8 mouse cellular contexts compared by ENCODE assay signal in genomic region chr6:88927595-88927994, GRCm38 (mm10). TPM values are rescaled to one million over a fixed set of nuclear protein-coding genes. Genes with fewer than 3 reads are reported as not detected.
A peak's percentile ranks its signal among the peaks of the same experiment; 100 is the strongest.
DNase-seq lines count a peak whose midpoint lies in the region; ATAC-seq and TF ChIP-seq lines count a peak whose summit lies in the region.

No protein-coding gene starts in this region.

- peak; percentile 68 for ATAC-seq in erythroid progenitor cell, adult 5-6 weeks (replicated peaks; ENCODE audit: low FRiP score, poor library complexity, severe bottlenecking)

- H3K4me1 ChIP-seq in bone marrow, adult 2 months (ENCODE audit: control insufficient read depth, insufficient read depth, low read length) = peaks cover 1% of the 10 kb centered on the region; the same call in 1 of the 2 replicates

- TF ChIP-seq POLR2A in bone marrow, adult 2 months (IDR thresholded peaks at IDR 0.05; ENCODE audit: borderline replicate concordance, control insufficient read depth, low read depth, low read length) = no peak

- no peak overlapping the region for H3K4me3 ChIP-seq in bone marrow, adult 2 months (replicated peaks; ENCODE audit: control insufficient read depth, low read depth, low read length)

- H3K27ac ChIP-seq in bone marrow, adult 2 months (ENCODE audit: control insufficient read depth, insufficient read depth, low read depth, low read length, poor library complexity) = no peak overlapping the region

- peak; percentile 85 for DNase-seq in CD4-positive, CD25-positive, alpha-beta regulatory T cell, adult 2 months (ENCODE audit: low read depth, low spot score)
- DNase-seq in heart, postnatal 4 days = peak; percentile 86
- peak; percentile 68 to 89 for DNase-seq in layer of hippocampus, adult 8-10 months (ENCODE audit: low spot score in 2 of 2)
- peak; percentile 89 for DNase-seq in lung, postnatal 10 days
- DNase-seq in ovary, postnatal 14 days (ENCODE audit: low spot score) = peak; percentile 72
- peak; percentile 88 for DNase-seq in thymus, postnatal 14 days

- 23% methylated on average over 2 of the region's 2 CpGs for WGBS in bone marrow, adult 2 months

- peak; percentile 97 for TF ChIP-seq CTCF in bone marrow, adult 2 months (IDR thresholded peaks at IDR 0.05; ENCODE audit: control insufficient read depth, insufficient read depth, low read length)

RNA-seq across cellular contexts. Expression of gene Tpra1, which starts 25.5 kb away (rescaled TPM):
- 45.8 and 74.0 TPM in 2 replicates for polyA plus RNA-seq in bone marrow, adult 2 months (2011; ENCODE audit: insufficient read depth, insufficient read length, low replicate concordance, missing spikeins)
- 47.9 and 70.8 TPM in 2 replicates for total RNA-seq in erythroid progenitor cell, adult 5-6 weeks (2015; ENCODE audit: low replicate concordance)
- total RNA-seq in erythroid progenitor cell, adult 5-6 weeks (2017; ENCODE audit: low replicate concordance) = 71.2 and 104 TPM in 2 replicates
- total RNA-seq in heart, postnatal 4 days (2021) = 10 to 100 TPM; 29.7 to 30.8 TPM
- 10 to 100 TPM; 43.9 to 50.8 (median 49.6) TPM for total RNA-seq in layer of hippocampus, adult 8-10 months (2022)

RNA-seq across cellular contexts. Expression of gene Mcm2, which starts 29.0 kb away (rescaled TPM):
- polyA plus RNA-seq in bone marrow, adult 2 months (2011; ENCODE audit: insufficient read depth, insufficient read length, low replicate concordance, missing spikeins) = 78.2 and 120 TPM in 2 replicates
- total RNA-seq in erythroid progenitor cell, adult 5-6 weeks (2015; ENCODE audit: low replicate concordance) = 111 and 119 TPM in 2 replicates
- total RNA-seq in erythroid progenitor cell, adult 5-6 weeks (2017; ENCODE audit: low replicate concordance) = 159 and 169 TPM in 2 replicates
- 100 to 1,000 TPM in 1 of 2 experiments, 10 to 100 TPM in 1; 86.1 to 103 TPM for total RNA-seq in heart, postnatal 4 days (2021)
- 1 to 10 TPM; 4.4 to 7.0 (median 5.5) TPM for total RNA-seq in layer of hippocampus, adult 8-10 months (2022)

RNA-seq across cellular contexts. Expression of gene Podxl2, which starts 52.8 kb away (rescaled TPM):
- polyA plus RNA-seq in bone marrow, adult 2 months (2011; ENCODE audit: insufficient read depth, insufficient read length, low replicate concordance, missing spikeins) = 2.5 and 2.6 TPM in 2 replicates
- not detected in 2 replicates for total RNA-seq in erythroid progenitor cell, adult 5-6 weeks (2015; ENCODE audit: low replicate concordance)
- 12.3 TPM in 1 of 2 replicates, not detected in the other for total RNA-seq in erythroid progenitor cell, adult 5-6 weeks (2017; ENCODE audit: low replicate concordance)
- 10 to 100 TPM; 61.1 to 65.1 TPM for total RNA-seq in heart, postnatal 4 days (2021)
- total RNA-seq in layer of hippocampus, adult 8-10 months (2022) = 100 to 1,000 TPM; 160 to 178 (median 170) TPM

Comparison
In these comparisons a context has a peak if more than half of its experiments do, and no peak if none do; other contexts are left out.
1. RNA of gene Mcm2, which starts 29.0 kb away (total RNA-seq): 111 to 169 TPM in erythroid progenitor cell, adult 5-6 weeks and 86.1 to 103 TPM in heart, postnatal 4 days; 4.4 to 7.0 TPM in layer of hippocampus, adult 8-10 months; every median in the first group is over 10 times any median in the second.
2. RNA of gene Podxl2, which starts 52.8 kb away (total RNA-seq): 160 to 178 TPM in layer of hippocampus, adult 8-10 months and 61.1 to 65.1 TPM in heart, postnatal 4 days; 12.3 TPM in erythroid progenitor cell, adult 5-6 weeks; every median in the first group is over 4 times any median in the second.
3. Peak in every context shown above with its lines, with median percentiles within 50 percentile points of each other: DNase-seq.